12 mouse cellular contexts compared by ENCODE assay signal in genomic region chr12:82286068-82286467, GRCm38 (mm10).
DNase-seq lines count a peak whose midpoint lies in the region; ATAC-seq lines count a peak whose summit lies in the region.
"Had no signal": no experiment of that assay in that cellular context is flagged by ENCODE, and none has a peak within 500 bp of the region (broad histone marks: within the 10 kb centered on the region; RNA-seq: fewer than 3 reads in every experiment).

No protein-coding gene starts in this region.

- H3K4me3 ChIP-seq in hindbrain, embryonic 15.5 days: no peak overlapping the region
- no peak overlapping the region for H3K4me3 ChIP-seq in hindbrain, embryonic 11.5 days (ENCODE audit: low read depth, low read length)
- H3K4me3 ChIP-seq in neural tube, embryonic 13.5 days: no peak overlapping the region
- no peak overlapping the region for H3K4me3 ChIP-seq in neural tube, embryonic 15.5 days (replicated peaks)
- H3K4me3 ChIP-seq: embryonic facial prominence, embryonic 12.5 days; left cerebral cortex, adult 2 months; megakaryocyte, embryonic 14.5 days had no signal

- no peak for DNase-seq in frontal cortex, adult 2 months (ENCODE audit: extremely low spot score in 1 of 2, low spot score in 1 of 2)
- no peak for DNase-seq in hindbrain, embryonic 11.5 days (ENCODE audit: low spot score)
- DNase-seq in mesoderm, embryonic 11.5 days (ENCODE audit: low read depth, low spot score): peak; percentile 48
- DNase-seq: cerebellum, adult 2 months; liver had no signal

- peaks cover 12% of the 10 kb centered on the region; the same call in 1 of the 2 replicates for H3K4me1 ChIP-seq in hindbrain, embryonic 15.5 days (replicated peaks)
- H3K4me1 ChIP-seq in hindbrain, embryonic 11.5 days (replicated peaks; ENCODE audit: control insufficient read depth, insufficient read depth, low read length): no peaks in the 10 kb centered on the region
- peaks cover 15% of the 10 kb centered on the region for H3K4me1 ChIP-seq in neural tube, embryonic 13.5 days (replicated peaks)
- H3K4me1 ChIP-seq in neural tube, embryonic 15.5 days: peaks cover 10% of the 10 kb centered on the region

- 35% methylated on average over 6 of the region's 6 CpGs for WGBS in hindbrain, embryonic 15.5 days
- WGBS in hindbrain, embryonic 11.5 days: 42% methylated on average over 6 of the region's 6 CpGs
- WGBS in neural tube, embryonic 13.5 days: 37% methylated on average over 6 of the region's 6 CpGs
- 33% methylated on average over 6 of the region's 6 CpGs for WGBS in neural tube, embryonic 15.5 days

- no peaks in the 10 kb centered on the region for H3K36me3 ChIP-seq in hindbrain, embryonic 15.5 days
- no peaks in the 10 kb centered on the region for H3K36me3 ChIP-seq in hindbrain, embryonic 11.5 days (ENCODE audit: control insufficient read depth, insufficient read depth, low read length)
- no peaks in the 10 kb centered on the region for H3K36me3 ChIP-seq in neural tube, embryonic 13.5 days
- no peaks in the 10 kb centered on the region for H3K36me3 ChIP-seq in neural tube, embryonic 15.5 days
- H3K36me3 ChIP-seq: embryonic facial prominence, embryonic 12.5 days had no signal

- no peak overlapping the region for H3K9ac ChIP-seq in hindbrain, embryonic 15.5 days
- H3K9ac ChIP-seq in hindbrain, embryonic 11.5 days (ENCODE audit: low read depth, low read length): no peak overlapping the region
- H3K9ac ChIP-seq in neural tube, embryonic 13.5 days: no peak overlapping the region
- H3K9ac ChIP-seq in neural tube, embryonic 15.5 days (replicated peaks): no peak overlapping the region
- H3K9ac ChIP-seq: embryonic facial prominence, embryonic 12.5 days had no signal

- ATAC-seq in frontal cortex, adult (ENCODE audit: low TSS enrichment): peak; percentile 51; the same call in 1 of the 2 replicates
- ATAC-seq in hindbrain, embryonic 15.5 days (ENCODE audit: low FRiP score, low read depth): peak; percentile 42; the same call in 1 of the 2 replicates
- no peak for ATAC-seq in hindbrain, embryonic 11.5 days (ENCODE audit: low FRiP score)
- ATAC-seq in neural tube, embryonic 13.5 days (ENCODE audit: low read depth): 0 out of 2 replicates have a peak, but pooled peaks have one; percentile 47
- no peak; the same call in 1 of the 2 replicates for ATAC-seq in neural tube, embryonic 15.5 days (ENCODE audit: low FRiP score)

- H3K27ac ChIP-seq in hindbrain, embryonic 15.5 days (replicated peaks): no peak overlapping the region
- H3K27ac ChIP-seq in hindbrain, embryonic 11.5 days (ENCODE audit: low read depth, low read length): no peak overlapping the region
- H3K27ac ChIP-seq in neural tube, embryonic 13.5 days (replicated peaks): 0 out of 2 replicates have a peak overlapping the region, but pooled peaks have one; percentile 10
- no peak overlapping the region for H3K27ac ChIP-seq in neural tube, embryonic 15.5 days (replicated peaks)
- H3K27ac ChIP-seq: embryonic facial prominence, embryonic 12.5 days; left cerebral cortex, adult 2 months had no signal

- no peak overlapping the region for H3K4me2 ChIP-seq in hindbrain, embryonic 15.5 days
- no peak overlapping the region for H3K4me2 ChIP-seq in hindbrain, embryonic 11.5 days (replicated peaks; ENCODE audit: low read depth, low read length)
- H3K4me2 ChIP-seq in neural tube, embryonic 13.5 days: no peak overlapping the region
- H3K4me2 ChIP-seq in neural tube, embryonic 15.5 days: no peak overlapping the region
- H3K4me2 ChIP-seq: embryonic facial prominence, embryonic 12.5 days had no signal

- H3K27me3 ChIP-seq in hindbrain, embryonic 15.5 days: no peaks in the 10 kb centered on the region
- no peaks in the 10 kb centered on the region for H3K27me3 ChIP-seq in hindbrain, embryonic 11.5 days (ENCODE audit: control insufficient read depth, insufficient read depth, low read length)
- no peaks in the 10 kb centered on the region for H3K27me3 ChIP-seq in neural tube, embryonic 13.5 days
- no peaks in the 10 kb centered on the region for H3K27me3 ChIP-seq in neural tube, embryonic 15.5 days (replicated peaks)
- H3K27me3 ChIP-seq: embryonic facial prominence, embryonic 12.5 days; megakaryocyte, embryonic 14.5 days had no signal

- H3K9me3 ChIP-seq in hindbrain, embryonic 15.5 days: no peaks in the 10 kb centered on the region
- H3K9me3 ChIP-seq in hindbrain, embryonic 11.5 days (ENCODE audit: control insufficient read depth, low read length): no peaks in the 10 kb centered on the region
- no peaks in the 10 kb centered on the region for H3K9me3 ChIP-seq in neural tube, embryonic 13.5 days
- no peaks in the 10 kb centered on the region for H3K9me3 ChIP-seq in neural tube, embryonic 15.5 days (replicated peaks)
- H3K9me3 ChIP-seq: embryonic facial prominence, embryonic 12.5 days; megakaryocyte, embryonic 14.5 days had no signal

Comparison
In these comparisons a context has a peak if more than half of its experiments do, and no peak if none do; other contexts are left out.
1. ATAC-seq: peak in frontal cortex, adult (single experiment), hindbrain, embryonic 15.5 days (single experiment) and neural tube, embryonic 13.5 days (single experiment); none in hindbrain, embryonic 11.5 days (single experiment) and neural tube, embryonic 15.5 days (single experiment).